Mouse (Mus musculus) intestine, embryonic 15.5 days (tissue): ENCODE results near the gene Gm11568. TPM values are rescaled to one million over a fixed set of nuclear protein-coding genes. Genes with fewer than 3 reads are reported as not detected.

ENCODE experiments used
- polyA plus RNA-seq: library from polyadenylated mRNA; unstranded; fragments of >200 nt; fragmentation: Nextera tagmentation; extraction: Ambion mirVana; gene quantifications from 2 replicates; pipeline ENCODE4 v1.2.1, GENCODE M21; 2015

The Gm11568 gene
- polyA plus RNA-seq, 1 experiment from 2014 or later = not detected

Other genes starting within 250 kb of the Gm11568 start
- gene Gm11937, start 247.7 kb upstream of the Gm11568 start, polyA plus RNA-seq = not detected in 2 replicates
- gene Krtap2-4, start 243.1 kb upstream of the Gm11568 start, polyA plus RNA-seq = not detected in 2 replicates
- not detected in 2 replicates for gene Gm11562, start 237.5 kb upstream of the Gm11568 start, polyA plus RNA-seq
- not detected in 2 replicates for gene Krtap4-1, start 229.7 kb upstream of the Gm11568 start, polyA plus RNA-seq
- gene Krtap4-2, start 222.8 kb upstream of the Gm11568 start, polyA plus RNA-seq = not detected in 2 replicates
- gene Krtap4-7, start 213.8 kb upstream of the Gm11568 start, polyA plus RNA-seq = not detected in 2 replicates
- gene Gm11555, start 207.7 kb upstream of the Gm11568 start, polyA plus RNA-seq = not detected in 2 replicates
- not detected in 2 replicates for gene Gm11563, start 199.0 kb upstream of the Gm11568 start, polyA plus RNA-seq
- not detected in 2 replicates for gene Krtap4-6, start 192.0 kb upstream of the Gm11568 start, polyA plus RNA-seq
- not detected in 2 replicates for gene Gm14190, start 167.2 kb upstream of the Gm11568 start, polyA plus RNA-seq
- not detected in 2 replicates for gene Gm14180, start 123.6 kb upstream of the Gm11568 start, polyA plus RNA-seq
- not detected in 2 replicates for gene Gm11595, start 85.0 kb upstream of the Gm11568 start, polyA plus RNA-seq
- not detected in 2 replicates for gene Krtap4-8, start 77.2 kb upstream of the Gm11568 start, polyA plus RNA-seq
- gene Krtap4-9, start 72.7 kb upstream of the Gm11568 start, polyA plus RNA-seq = not detected in 2 replicates
- gene Gm11596, start 64.5 kb upstream of the Gm11568 start, polyA plus RNA-seq = not detected in 2 replicates
- not detected in 2 replicates for gene Gm11569, start 59.0 kb upstream of the Gm11568 start, polyA plus RNA-seq
- not detected in 2 replicates for gene Gm11554, start 53.5 kb upstream of the Gm11568 start, polyA plus RNA-seq
- gene Krtap4-13, start 48.0 kb upstream of the Gm11568 start, polyA plus RNA-seq = not detected in 2 replicates
- not detected in 2 replicates for gene Gm11564, start 42.3 kb upstream of the Gm11568 start, polyA plus RNA-seq
- gene 2300003K06Rik, start 19.9 kb upstream of the Gm11568 start, polyA plus RNA-seq = not detected in 2 replicates
- not detected in 2 replicates for gene Krtap4-16, start 6.3 kb upstream of the Gm11568 start, polyA plus RNA-seq
- not detected in 2 replicates for gene Gm11559, start 6.6 kb downstream of the Gm11568 start, polyA plus RNA-seq
- not detected in 2 replicates for gene Krtap9-1, start 15.5 kb downstream of the Gm11568 start, polyA plus RNA-seq
- not detected in 2 replicates for gene Gm11567, start 21.3 kb downstream of the Gm11568 start, polyA plus RNA-seq
- not detected in 2 replicates for gene Krtap31-1, start 50.0 kb downstream of the Gm11568 start, polyA plus RNA-seq
- gene Gm11565, start 56.8 kb downstream of the Gm11568 start, polyA plus RNA-seq = not detected in 2 replicates
- gene Krtap31-2, start 78.4 kb downstream of the Gm11568 start, polyA plus RNA-seq = not detected in 2 replicates
- gene Krtap9-5, start 90.6 kb downstream of the Gm11568 start, polyA plus RNA-seq = not detected in 2 replicates
- not detected in 2 replicates for gene Krtap29-1, start 121.1 kb downstream of the Gm11568 start, polyA plus RNA-seq
- gene Krtap16-1, start 128.7 kb downstream of the Gm11568 start, polyA plus RNA-seq = not detected in 2 replicates
- gene Krtap17-1, start 136.1 kb downstream of the Gm11568 start, polyA plus RNA-seq = 0.26 TPM in 1 of 2 replicates, not detected in the other
- not detected in 2 replicates for gene Krt33a, start 158.3 kb downstream of the Gm11568 start, polyA plus RNA-seq
- 0.09 TPM in 1 of 2 replicates, not detected in the other for gene Krt33b, start 172.0 kb downstream of the Gm11568 start, polyA plus RNA-seq
- not detected in 2 replicates for gene Krt34, start 183.6 kb downstream of the Gm11568 start, polyA plus RNA-seq
- not detected in 2 replicates for gene Krt31, start 192.6 kb downstream of the Gm11568 start, polyA plus RNA-seq
- gene Krt32, start 230.3 kb downstream of the Gm11568 start, polyA plus RNA-seq = 0.11 TPM in 1 of 2 replicates, not detected in the other
- gene Krt35, start 238.3 kb downstream of the Gm11568 start, polyA plus RNA-seq = not detected in 2 replicates
- gene Krt36, start 247.7 kb downstream of the Gm11568 start, polyA plus RNA-seq = not detected in 2 replicates